Mouse (Mus musculus) embryonic facial prominence, embryonic 11.5 days (tissue): ENCODE data around the gene Enthd1. TPM values are rescaled to one million over a fixed set of nuclear protein-coding genes. Genes with fewer than 3 reads are reported as not detected.

ENCODE experiments used
- ATAC-seq: fragments of 200-750 bp; cut with Nextera tagmentation; replicated peaks from 2 replicates; pipeline ENCODE4 v1.8.0; 2017; ENCODE audit warnings: low read depth; ENCODE audit not compliant: insufficient number of reproducible peaks, low FRiP score, low TSS enrichment
- DNase-seq: peaks from one replicate; pipeline ENCODE4 v3.0.0-alpha.2; 2015; ENCODE audit warnings: low spot score
- H3K27ac ChIP-seq: fragments of 300-500 bp; sonication (generic); replicated peaks from 2 replicates; pipeline ENCODE4 v1.5.1; 2014; ENCODE audit warnings: mild to moderate bottlenecking, low read depth, low read length, control low read depth
- H3K27me3 ChIP-seq: fragments of 300-500 bp; sonication (generic); 2 replicates; pipeline ENCODE4 v1.6.1; 2014; ENCODE audit warnings: mild to moderate bottlenecking, low read length, moderate library complexity, mixed read lengths; ENCODE audit not compliant: control insufficient read depth, insufficient read depth
- H3K36me3 ChIP-seq: fragments of 300-500 bp; sonication (generic); replicated peaks from 2 replicates; pipeline ENCODE4 v1.6.1; 2014; ENCODE audit warnings: low read depth, mild to moderate bottlenecking, low read length, moderate library complexity, mixed read lengths; ENCODE audit not compliant: control insufficient read depth, insufficient read depth
- H3K4me1 ChIP-seq: fragments of 300-500 bp; sonication (generic); 2 replicates; pipeline ENCODE4 v1.6.1; 2014; ENCODE audit warnings: low read length, mixed read lengths; ENCODE audit not compliant: control insufficient read depth, insufficient read depth
- H3K4me2 ChIP-seq: fragments of 300-500 bp; sonication (generic); 2 replicates; pipeline ENCODE4 v1.6.1; 2014; ENCODE audit warnings: low read depth, mild to moderate bottlenecking, control low read depth, low read length, moderate library complexity
- H3K4me3 ChIP-seq: fragments of 300-500 bp; sonication (generic); 2 replicates; pipeline ENCODE4 v1.5.1; 2014; ENCODE audit warnings: low read depth, low read length, control low read depth
- H3K9ac ChIP-seq: fragments of 300-500 bp; sonication (generic); replicated peaks from 2 replicates; pipeline ENCODE4 v1.6.1; 2014; ENCODE audit warnings: mild to moderate bottlenecking, control low read depth, low read length
- H3K9me3 ChIP-seq: fragments of 300-500 bp; sonication (generic); replicated peaks from 2 replicates; pipeline ENCODE4 v1.6.1; 2016; ENCODE audit warnings: mild to moderate bottlenecking, low read length, inconsistent platforms, mixed read lengths; ENCODE audit not compliant: control insufficient read depth
- WGBS: fragments of 180-500 bp; shearing (Covaris S2); extraction: QIAGEN DNeasy Blood & Tissue Kit; methylation state at CpG from one replicate; pipeline ENCODE4 v1.1.7; 2014; 5-methylcytosine and 5-hydroxymethylcytosine counted together
- polyA plus RNA-seq: library from polyadenylated mRNA; unstranded; fragments of >200 nt; fragmentation: Nextera tagmentation; extraction: Ambion mirVana; gene quantifications from 2 replicates; pipeline ENCODE4 v1.2.1, GENCODE M21; 2014

Gene Enthd1
- polyA plus RNA-seq, 1 experiment from 2014 or later = not detected

GRCm38 (mm10) chr15:80545430-80545829 is 19.5 kb downstream of the Enthd1 start:
- no peak for DNase-seq
- H3K36me3 ChIP-seq = no peaks in the 10 kb centered on the region
- WGBS = 69% methylated on average over 6 of the region's 6 CpGs
- no peak overlapping the region for H3K27ac ChIP-seq
- no peaks in the 10 kb centered on the region for H3K27me3 ChIP-seq
- H3K4me1 ChIP-seq = no peaks in the 10 kb centered on the region
- ATAC-seq = no peak
- H3K4me3 ChIP-seq = no peak overlapping the region
- no peaks in the 10 kb centered on the region for H3K9me3 ChIP-seq
- no peak overlapping the region for H3K9ac ChIP-seq
- H3K4me2 ChIP-seq = no peak overlapping the region

GRCm38 (mm10) chr15:80544115-80544514 is 20.8 kb downstream of the Enthd1 start:
- Histone ChIP-seq H3K4me3 (no peak overlapping the region), H3K27ac (no peak overlapping the region), H3K4me2 (no peak overlapping the region), H3K9me3 (no peaks in the 10 kb centered on the region), H3K36me3 (no peaks in the 10 kb centered on the region), H3K4me1 (no peaks in the 10 kb centered on the region), H3K27me3 (no peaks in the 10 kb centered on the region), H3K9ac (no peak overlapping the region)
- 76% methylated on average over 3 of the region's 3 CpGs for WGBS
- no peak for ATAC-seq
- DNase-seq = no peak

DNA sequence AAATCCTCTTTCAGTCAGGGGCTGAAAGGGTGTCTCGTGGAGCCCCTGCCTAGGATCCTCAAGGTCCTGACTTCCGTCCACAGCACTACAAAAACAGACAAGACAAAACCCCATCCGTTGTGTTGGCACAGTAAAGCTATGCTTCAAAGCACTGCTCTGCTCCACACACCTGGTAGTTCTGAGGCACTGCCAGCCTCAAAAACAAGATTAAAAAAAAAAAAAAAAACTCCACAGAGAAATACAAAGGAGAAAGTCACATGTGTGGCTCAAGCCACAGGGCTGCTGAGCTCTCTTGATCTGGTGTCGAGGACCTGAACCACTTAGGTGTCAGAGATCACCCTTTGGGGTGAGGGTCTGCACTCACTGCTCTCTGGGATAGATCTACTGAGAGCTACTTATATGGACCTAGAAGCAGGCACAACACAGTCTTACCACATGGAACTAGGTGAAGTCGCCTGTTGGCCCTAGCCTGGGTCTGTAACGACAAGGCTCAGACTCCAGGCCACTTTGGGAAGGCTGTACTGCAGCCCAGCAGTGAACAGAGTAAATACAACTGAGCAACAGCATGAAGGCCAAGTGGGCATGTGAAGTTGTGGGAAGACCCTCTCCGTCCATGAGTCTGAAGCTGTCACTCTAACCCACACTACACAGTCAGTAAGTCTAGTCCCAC is 26.1 kb downstream of the Enthd1 start:
- Histone ChIP-seq H3K27ac (no peak overlapping the region), H3K27me3 (no peaks in the 10 kb centered on the region), H3K4me2 (no peak overlapping the region), H3K4me3 (no peak overlapping the region), H3K36me3 (no peaks in the 10 kb centered on the region), H3K4me1 (no peaks in the 10 kb centered on the region), H3K9me3 (no peaks in the 10 kb centered on the region), H3K9ac (no peak overlapping the region)
- ATAC-seq (no peak), DNase-seq (no peak)
- WGBS = 84% methylated on average over 7 of the region's 7 CpGs

- H3K9me3 ChIP-seq = no peaks in the 10 kb centered on the region
- H3K36me3 ChIP-seq = no peaks in the 10 kb centered on the region
- DNase-seq (no peak), ATAC-seq (no peak)
- H3K4me2 ChIP-seq = no peak overlapping the region
- no peak overlapping the region for H3K9ac ChIP-seq
- no peaks in the 10 kb centered on the region for H3K4me1 ChIP-seq
- 95% methylated on average over 2 of the region's 2 CpGs for WGBS
- no peak overlapping the region for H3K27ac ChIP-seq
- no peak overlapping the region for H3K4me3 ChIP-seq
- H3K27me3 ChIP-seq = no peaks in the 10 kb centered on the region
These were observed 26.9 kb downstream of the Enthd1 start for GRCm38 (mm10) chr15:80538075-80538474.

- no peaks in the 10 kb centered on the region for H3K36me3 ChIP-seq
- H3K27ac ChIP-seq = no peak overlapping the region
- no peak overlapping the region for H3K4me3 ChIP-seq
- 75% methylated on average over 2 of the region's 2 CpGs for WGBS
- no peak for DNase-seq
- no peaks in the 10 kb centered on the region for H3K27me3 ChIP-seq
- no peak for ATAC-seq
- H3K9ac ChIP-seq = no peak overlapping the region
- H3K9me3 ChIP-seq = no peaks in the 10 kb centered on the region
- no peaks in the 10 kb centered on the region for H3K4me1 ChIP-seq
- no peak overlapping the region for H3K4me2 ChIP-seq
These were observed 28.9 kb downstream of the Enthd1 start for GRCm38 (mm10) chr15:80536051-80536450.

- WGBS = 59% methylated on average over 6 of the region's 6 CpGs
- no peaks in the 10 kb centered on the region for H3K36me3 ChIP-seq
- H3K9me3 ChIP-seq = no peaks in the 10 kb centered on the region
- no peaks in the 10 kb centered on the region for H3K27me3 ChIP-seq
- no peak overlapping the region for H3K9ac ChIP-seq
- H3K4me3 ChIP-seq = no peak overlapping the region
- DNase-seq (no peak), ATAC-seq (no peak)
- H3K27ac ChIP-seq = no peak overlapping the region
- no peaks in the 10 kb centered on the region for H3K4me1 ChIP-seq
- no peak overlapping the region for H3K4me2 ChIP-seq
These were observed 31.7 kb downstream of the Enthd1 start for GRCm38 (mm10) chr15:80533274-80533673.

DNA sequence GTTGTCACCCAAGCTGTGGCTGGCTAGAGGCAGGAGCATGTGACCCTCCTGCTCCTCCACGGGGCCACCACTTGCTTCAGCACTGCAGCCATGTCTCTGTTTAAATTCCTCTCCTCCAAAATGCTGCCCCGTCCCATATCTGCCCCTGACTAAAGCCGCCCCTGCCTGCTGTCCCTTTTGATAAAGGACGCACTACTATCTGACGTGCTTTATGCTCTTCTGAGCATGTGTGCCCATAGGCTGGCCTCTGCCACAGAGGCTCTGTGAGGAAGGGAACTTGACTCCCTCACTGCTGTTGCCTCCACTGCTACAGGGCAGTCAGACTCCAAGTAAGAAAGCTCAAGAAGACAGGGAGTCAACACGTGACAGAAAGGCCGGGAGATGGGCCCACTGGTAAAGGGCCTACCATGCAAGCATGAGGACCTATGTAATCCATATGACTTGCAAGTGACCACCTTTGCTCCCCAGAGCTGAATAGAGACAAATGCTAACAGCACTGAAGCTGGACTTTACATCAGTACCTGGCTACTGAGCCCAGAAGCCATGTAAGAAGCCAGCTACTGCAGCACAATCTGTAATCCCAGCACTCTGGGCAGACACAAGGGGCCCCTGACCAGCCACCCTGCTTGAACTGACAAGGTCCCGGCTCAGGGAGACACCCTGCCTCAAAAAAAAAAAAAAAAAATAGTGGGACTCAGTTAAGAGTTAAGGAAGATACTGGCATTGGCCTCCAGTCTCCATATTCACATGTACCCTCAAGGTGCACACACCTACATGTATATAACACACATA is 32.5 kb downstream of the Enthd1 start:
- Histone ChIP-seq H3K4me3 (no peak overlapping the region), H3K4me2 (no peak overlapping the region), H3K36me3 (no peaks in the 10 kb centered on the region), H3K9me3 (no peaks in the 10 kb centered on the region), H3K4me1 (no peaks in the 10 kb centered on the region), H3K27me3 (no peaks in the 10 kb centered on the region), H3K27ac (no peak overlapping the region), H3K9ac (no peak overlapping the region)
- ATAC-seq (no peak), DNase-seq (no peak)
- 82% methylated on average over 8 of the region's 8 CpGs for WGBS

GRCm38 (mm10) chr15:80531026-80531425 is 33.9 kb downstream of the Enthd1 start:
- ATAC-seq (no peak), DNase-seq (no peak)

More at GRCm38 (mm10) chr15:80531026-80531425, 33.9 kb downstream of the Enthd1 start:
- Histone ChIP-seq H3K27me3 (no peaks in the 10 kb centered on the region), H3K4me1 (no peaks in the 10 kb centered on the region), H3K9me3 (no peaks in the 10 kb centered on the region), H3K9ac (no peak overlapping the region), H3K4me2 (no peak overlapping the region), H3K4me3 (no peak overlapping the region), H3K27ac (no peak overlapping the region), H3K36me3 (no peaks in the 10 kb centered on the region)
- 87% methylated on average over 9 of the region's 9 CpGs for WGBS
